Mouse (Mus musculus) olfactory bulb, adult 2 months (tissue): Measurements from ENCODE around the gene Ncoa3.

Experiments
- CTCF ChIP-seq: fragments of 200-500 bp; IDR thresholded peaks from 2 replicates; pipeline ENCODE4 v1.5.1; 2012; ENCODE audit warnings: low read depth, mild to moderate bottlenecking, low read length, moderate library complexity; ENCODE audit not compliant: insufficient read depth
- POLR2A ChIP-seq: fragments of 200-500 bp; IDR thresholded peaks from 2 replicates; pipeline ENCODE4 v1.6.1; 2012; ENCODE audit warnings: mild to moderate bottlenecking, low read depth, low read length, moderate library complexity; ENCODE audit not compliant: insufficient read depth

- no peak for TF ChIP-seq CTCF
- TF ChIP-seq POLR2A = no peak
Observed at GRCm38 (mm10) chr2:165986921-165987453, 5.4 kb upstream of the Ncoa3 start.
